Mouse (Mus musculus): ENCODE measurements around the gene Fam78a. TPM values are rescaled to one million over a fixed set of nuclear protein-coding genes. Genes with fewer than 3 reads are reported as not detected.

Fam78a gene
- polyA plus RNA-seq (2015; fragmentation: Nextera tagmentation; extraction: Ambion mirVana) = 26.7 and 29.1 TPM in 2 replicates

- H3K9ac ChIP-seq = peak within 1 kb of the TSS; percentile 71
- peak within 1 kb of the TSS; percentile 58 for H3K4me3 ChIP-seq
- peak within 1 kb of the TSS; percentile 99 for H3K4me2 ChIP-seq
- peaks cover 39% of the 10 kb centered on the region for H3K4me1 ChIP-seq (replicated peaks)
- H3K27me3 ChIP-seq = 0 out of 2 replicates have a peak, but pooled peaks cover 3% of the 10 kb centered on the region
- 1% methylated on average over 64 of the region's 68 CpGs for WGBS
- no peaks in the 10 kb centered on the region for H3K36me3 ChIP-seq
- ATAC-seq (replicated peaks; ENCODE audit: insufficient number of reproducible peaks, insufficient read depth, low FRiP score, low read depth) = peak; percentile 59
- H3K9me3 ChIP-seq (replicated peaks) = no peaks in the 10 kb centered on the region
- H3K27ac ChIP-seq = peak within 1 kb of the TSS; percentile 89
These were observed at the start of gene Fam78a for GRCm38 (mm10) chr2:32084111-32084871. Gene Fam78a, minus strand, starts transcription at chr2:32084857.

- Histone ChIP-seq H3K4me1 (replicated peaks) (peaks cover 49% of the 10 kb centered on the region), H3K36me3 (no peaks in the 10 kb centered on the region), H3K9me3 (replicated peaks) (no peaks in the 10 kb centered on the region), H3K27me3 (no peaks in the 10 kb centered on the region), H3K9ac (no peak overlapping the region), H3K27ac (no peak overlapping the region), H3K4me2 (no peak overlapping the region), H3K4me3 (no peak overlapping the region)
- no peak for ATAC-seq (replicated peaks; ENCODE audit: insufficient number of reproducible peaks, insufficient read depth, low FRiP score, low read depth)
- 3% methylated on average over 2 of the region's 2 CpGs for WGBS
These were observed 49.4 kb upstream of the Fam78a start for GRCm38 (mm10) chr2:32134039-32134438.

DNA sequence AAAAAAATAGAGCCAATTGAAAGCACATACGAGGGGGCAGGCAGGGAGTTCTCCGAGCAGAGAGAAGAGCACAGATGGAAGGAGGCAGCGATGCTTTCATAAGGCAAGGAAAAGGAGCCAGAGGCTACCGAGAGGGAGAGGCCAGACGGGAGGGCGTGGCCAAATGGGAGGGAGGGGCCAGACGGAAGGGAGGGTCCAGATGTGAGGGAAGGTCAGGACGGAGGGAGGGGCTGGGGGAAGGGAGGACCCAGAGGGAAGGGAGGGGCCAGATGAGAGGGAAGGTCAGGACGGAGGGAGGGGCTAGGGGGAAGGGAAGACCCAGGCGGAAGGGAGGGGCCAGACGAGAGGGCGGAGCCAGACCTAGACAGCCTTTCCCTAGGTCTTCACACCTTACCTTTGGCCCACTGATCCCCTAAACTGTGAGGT lies 47.9 kb upstream of the Fam78a start:
- peak overlapping the region; percentile 15; the same call in 1 of the 2 replicates for H3K4me2 ChIP-seq
- H3K27ac ChIP-seq = peak overlapping the region; percentile 92
- no peaks in the 10 kb centered on the region for H3K36me3 ChIP-seq
- no peaks in the 10 kb centered on the region for H3K27me3 ChIP-seq
- no peaks in the 10 kb centered on the region for H3K9me3 ChIP-seq (replicated peaks)
- ATAC-seq (replicated peaks; ENCODE audit: insufficient number of reproducible peaks, insufficient read depth, low FRiP score, low read depth) = no peak
- H3K4me3 ChIP-seq = no peak overlapping the region
- H3K4me1 ChIP-seq (replicated peaks) = peaks cover 58% of the 10 kb centered on the region
- WGBS = 12% methylated on average over 12 of the region's 12 CpGs
- H3K9ac ChIP-seq = no peak overlapping the region

DNA sequence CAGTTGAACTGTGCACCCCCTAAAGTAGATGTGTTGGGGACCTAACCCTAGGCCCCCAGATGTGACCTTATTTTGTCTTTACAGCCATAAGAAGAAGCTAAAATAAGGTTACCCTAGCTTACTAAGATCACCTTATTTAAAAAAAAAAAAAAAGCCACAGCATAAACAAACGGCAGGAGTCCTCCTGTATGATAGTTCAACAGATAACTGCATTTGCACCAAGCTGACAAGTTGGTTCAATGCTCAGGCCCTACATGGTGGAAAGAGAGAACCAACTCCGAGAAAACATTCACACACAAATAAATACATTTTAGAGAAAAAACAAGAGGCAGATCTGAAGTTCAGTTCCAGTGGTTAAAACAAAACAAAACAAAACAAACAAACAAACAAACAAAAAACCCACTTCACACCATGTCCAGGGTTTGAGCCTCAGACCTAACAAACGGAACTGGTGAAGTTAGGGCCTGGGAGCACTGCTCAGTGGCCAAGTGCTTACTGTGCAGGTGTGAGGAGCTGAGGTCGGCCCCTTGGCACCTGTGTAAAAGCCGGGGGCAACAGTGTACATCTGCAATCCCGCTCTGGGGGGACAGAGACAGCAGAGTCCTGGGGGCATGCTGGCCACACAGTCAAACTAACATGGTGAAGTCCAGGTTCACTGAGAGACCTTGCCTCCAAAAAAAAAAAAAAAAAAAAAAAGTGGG lies 47.4 kb upstream of the Fam78a start:
- H3K4me2 ChIP-seq = 0 out of 2 replicates have a peak overlapping the region, but pooled peaks have one; percentile 15
- ATAC-seq (replicated peaks; ENCODE audit: insufficient number of reproducible peaks, insufficient read depth, low FRiP score, low read depth) = no peak
- no peak overlapping the region for H3K4me3 ChIP-seq
- H3K9ac ChIP-seq = no peak overlapping the region
- H3K36me3 ChIP-seq = no peaks in the 10 kb centered on the region
- H3K27me3 ChIP-seq = no peaks in the 10 kb centered on the region
- H3K9me3 ChIP-seq (replicated peaks) = no peaks in the 10 kb centered on the region
- H3K27ac ChIP-seq = peak overlapping the region; percentile 92
- peaks cover 56% of the 10 kb centered on the region for H3K4me1 ChIP-seq (replicated peaks)
- WGBS = 60% methylated on average over 6 of the region's 6 CpGs

- 0 out of 2 replicates have a peak overlapping the region, but pooled peaks have one; percentile 21 for H3K4me2 ChIP-seq
- H3K9me3 ChIP-seq (replicated peaks) = no peaks in the 10 kb centered on the region
- H3K36me3 ChIP-seq = no peaks in the 10 kb centered on the region
- H3K4me3 ChIP-seq = no peak overlapping the region
- H3K27ac ChIP-seq = peak overlapping the region; percentile 92
- no peak for ATAC-seq (replicated peaks; ENCODE audit: insufficient number of reproducible peaks, insufficient read depth, low FRiP score, low read depth)
- WGBS = 28% methylated on average over 9 of the region's 9 CpGs
- peaks cover 54% of the 10 kb centered on the region for H3K4me1 ChIP-seq (replicated peaks)
- H3K27me3 ChIP-seq = no peaks in the 10 kb centered on the region
- H3K9ac ChIP-seq = 0 out of 2 replicates have a peak overlapping the region, but pooled peaks have one; percentile 31
These were observed 46.7 kb upstream of the Fam78a start for GRCm38 (mm10) chr2:32131205-32131834.

DNA sequence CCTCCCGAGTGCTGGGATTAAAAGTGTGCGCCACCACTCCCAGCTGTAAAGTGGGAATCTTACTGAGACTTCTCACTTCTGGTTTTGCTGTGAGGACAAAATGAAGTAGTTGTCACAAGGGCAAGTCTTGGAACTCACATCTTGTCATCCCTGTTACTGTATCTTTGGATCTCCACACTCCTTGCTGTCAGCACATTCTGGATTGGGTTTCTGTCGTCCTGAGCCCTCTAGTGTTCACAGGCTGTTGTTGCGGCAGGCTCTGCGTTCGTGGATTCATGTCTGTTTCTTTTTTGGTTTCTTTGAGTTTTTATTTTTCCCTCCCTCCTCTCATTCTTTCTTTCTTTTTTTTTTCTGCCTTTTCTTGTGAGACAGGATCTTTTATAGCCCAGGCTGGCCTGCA lies 45.8 kb upstream of the Fam78a start:
- Histone ChIP-seq H3K9ac (0 out of 2 replicates have a peak overlapping the region, but pooled peaks have one; percentile 31), H3K4me1 (replicated peaks) (peaks cover 54% of the 10 kb centered on the region), H3K27ac (peak overlapping the region; percentile 92)

GRCm38 (mm10) chr2:32129383-32130074 lies 44.9 kb upstream of the Fam78a start:
- Histone ChIP-seq H3K4me1 (replicated peaks) (peaks cover 54% of the 10 kb centered on the region), H3K36me3 (no peaks in the 10 kb centered on the region), H3K4me3 (no peak overlapping the region), H3K9ac (no peak overlapping the region), H3K27me3 (no peaks in the 10 kb centered on the region), H3K9me3 (replicated peaks) (no peaks in the 10 kb centered on the region), H3K4me2 (peak overlapping the region; percentile 36), H3K27ac (peak overlapping the region; percentile 92)
- WGBS = 22% methylated on average over 11 of the region's 11 CpGs
- ATAC-seq (replicated peaks; ENCODE audit: insufficient number of reproducible peaks, insufficient read depth, low FRiP score, low read depth) = peak; percentile 71

More for the DNA sequence above, 45.8 kb upstream of the Fam78a start:
- Histone ChIP-seq H3K4me3 (no peak overlapping the region), H3K36me3 (no peaks in the 10 kb centered on the region), H3K9me3 (replicated peaks) (no peaks in the 10 kb centered on the region), H3K4me2 (peak overlapping the region; percentile 21; the same call in 1 of the 2 replicates), H3K27me3 (no peaks in the 10 kb centered on the region)
- 27% methylated on average over 6 of the region's 6 CpGs for WGBS
- ATAC-seq (replicated peaks; ENCODE audit: insufficient number of reproducible peaks, insufficient read depth, low FRiP score, low read depth) = no peak

- Histone ChIP-seq H3K27me3 (no peaks in the 10 kb centered on the region), H3K36me3 (no peaks in the 10 kb centered on the region), H3K9me3 (replicated peaks) (no peaks in the 10 kb centered on the region), H3K4me1 (replicated peaks) (peaks cover 54% of the 10 kb centered on the region), H3K27ac (peak overlapping the region; percentile 92), H3K4me3 (no peak overlapping the region), H3K9ac (0 out of 2 replicates have a peak overlapping the region, but pooled peaks have one; percentile 3), H3K4me2 (peak overlapping the region; percentile 40)
- 69% methylated on average over 5 of the region's 5 CpGs for WGBS
- no peak for ATAC-seq (replicated peaks; ENCODE audit: insufficient number of reproducible peaks, insufficient read depth, low FRiP score, low read depth)
These were observed 43.8 kb upstream of the Fam78a start for GRCm38 (mm10) chr2:32128536-32128841.

- Histone ChIP-seq H3K27me3 (no peaks in the 10 kb centered on the region), H3K4me2 (peak overlapping the region; percentile 40), H3K4me1 (replicated peaks) (peaks cover 54% of the 10 kb centered on the region), H3K9me3 (replicated peaks) (no peaks in the 10 kb centered on the region), H3K4me3 (0 out of 2 replicates have a peak overlapping the region, but pooled peaks have one; percentile 1), H3K27ac (peak overlapping the region; percentile 92), H3K9ac (0 out of 2 replicates have a peak overlapping the region, but pooled peaks have one; percentile 3), H3K36me3 (no peaks in the 10 kb centered on the region)
- ATAC-seq (replicated peaks; ENCODE audit: insufficient number of reproducible peaks, insufficient read depth, low FRiP score, low read depth) = peak; percentile 81
- WGBS = 10% methylated on average over 16 of the region's 16 CpGs
These were observed 43.2 kb upstream of the Fam78a start for GRCm38 (mm10) chr2:32127653-32128535.

- ATAC-seq (replicated peaks; ENCODE audit: insufficient number of reproducible peaks, insufficient read depth, low FRiP score, low read depth) = no peak
- Histone ChIP-seq H3K27me3 (no peaks in the 10 kb centered on the region), H3K36me3 (no peaks in the 10 kb centered on the region), H3K9ac (no peak overlapping the region), H3K4me2 (no peak overlapping the region), H3K9me3 (replicated peaks) (no peaks in the 10 kb centered on the region), H3K27ac (no peak overlapping the region), H3K4me1 (replicated peaks) (peaks cover 7% of the 10 kb centered on the region), H3K4me3 (no peak overlapping the region)
- 85% methylated on average over 2 of the region's 2 CpGs for WGBS
These were observed 37.1 kb upstream of the Fam78a start for GRCm38 (mm10) chr2:32121785-32122184.
